Mouse (Mus musculus) C2C12 (cell line): ENCODE measurements at regions not wholly inside any gene's neighbourhood (a gene's known extent, or its start where the extent isn't known, plus 50 kb on each side); places are given as distances from the start of the nearest gene placed in this dataset.

Experiments
- CTCF ChIP-seq: IDR thresholded peaks from one replicate; pipeline ENCODE4 v1.5.1; 2011; ENCODE audit not compliant: control insufficient read depth, insufficient read depth, insufficient read length
- USF1 ChIP-seq: IDR thresholded peaks from one replicate; pipeline ENCODE4 v1.6.1; 2011; ENCODE audit warnings: low read depth, mild to moderate bottlenecking, control low read depth, moderate library complexity

DNA sequence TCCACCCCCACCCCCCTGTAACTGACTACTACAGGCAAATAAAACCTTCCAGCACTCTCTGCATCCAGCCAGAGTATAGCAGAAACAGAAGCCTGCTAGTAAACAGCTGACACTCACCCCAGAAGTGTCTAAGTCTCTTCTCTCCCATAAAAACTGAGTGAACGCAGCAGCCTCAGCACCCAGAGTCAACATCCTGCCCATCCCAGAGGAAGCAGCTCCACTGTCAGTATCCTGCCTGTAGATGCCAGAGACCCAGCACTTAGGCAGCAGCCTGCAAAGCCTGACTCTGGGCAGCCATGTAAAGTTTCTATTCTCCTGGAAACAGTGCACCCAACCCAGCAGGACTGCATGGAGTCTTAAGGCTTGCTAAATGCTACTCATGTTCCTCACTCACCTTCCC, 128.4 kb downstream of the Ly86 start:
- no peak for TF ChIP-seq CTCF
- no peak for TF ChIP-seq USF1
